Mouse (Mus musculus): ENCODE data around the gene Jpt2. TPM values are rescaled to one million over a fixed set of nuclear protein-coding genes. Genes with fewer than 3 reads are reported as not detected.

Gene Jpt2
- total and polyA plus RNA-seq, 3 experiments: 35.5 to 40.9 TPM; not detected in 1

DNA sequence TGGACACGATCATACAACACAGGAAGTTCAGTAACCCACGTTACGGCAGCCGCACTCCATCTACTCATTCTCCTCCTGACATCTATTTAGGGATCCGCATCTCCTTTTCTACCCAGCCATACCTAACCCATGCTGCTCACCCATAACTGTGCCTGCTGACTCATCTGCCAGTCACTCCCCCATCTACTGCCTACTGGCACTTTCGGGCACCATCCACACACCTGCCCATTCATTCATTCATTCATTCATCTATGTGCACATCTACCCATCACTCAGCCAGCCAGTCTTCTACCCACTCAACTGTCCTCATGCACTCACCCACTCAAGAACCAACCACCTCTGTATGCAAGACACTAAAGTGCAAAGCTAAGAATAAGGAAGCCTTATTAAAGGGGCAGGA, 26.7 kb upstream of the Jpt2 start:
- H3K27ac ChIP-seq (ENCODE audit: control insufficient read depth, low read depth, low read length): no peak overlapping the region
- TF ChIP-seq CHD1 (IDR thresholded peaks at IDR 0.05; ENCODE audit: low read depth, low read length) (no peak), NELFE (IDR thresholded peaks at IDR 0.05; ENCODE audit: low read depth, low read length) (no peak), EP300 (IDR thresholded peaks at IDR 0.05; ENCODE audit: low read depth in 1 of 2, low read length in 2 of 2) (no peak), ETS1 (IDR thresholded peaks at IDR 0.05; ENCODE audit: low read depth, low read length) (no peak)
- H3K4me1 ChIP-seq (ENCODE audit: control insufficient read depth in 1 of 2, insufficient read depth in 2 of 2, low read length in 2 of 2): no peaks in the 10 kb centered on the region
- H3K9ac ChIP-seq (ENCODE audit: control insufficient read depth, low read depth, low read length, poor library complexity, severe bottlenecking): no peak overlapping the region
- no peak overlapping the region for H3K4me3 ChIP-seq (ENCODE audit: control insufficient read depth in 1 of 2, insufficient read depth in 1 of 2, low read depth in 2 of 2, low read length in 2 of 2)
- H3K9me3 ChIP-seq (replicated peaks; ENCODE audit: insufficient read depth, low read length): no peaks in the 10 kb centered on the region
- H3K79me2 ChIP-seq (ENCODE audit: control insufficient read depth, insufficient read depth, low read length, poor library complexity): no peaks in the 10 kb centered on the region
- H3K36me3 ChIP-seq (ENCODE audit: control insufficient read depth in 1 of 2, insufficient read depth in 2 of 2, low read length in 2 of 2): no peaks in the 10 kb centered on the region; a peak in 1 of 4 replicates
- H3K27me3 ChIP-seq (ENCODE audit: control insufficient read depth in 1 of 2, insufficient read depth in 2 of 2, low read length in 2 of 2): no peaks in the 10 kb centered on the region
- no peak for DNase-seq (ENCODE audit: low read depth, low spot score)

- peaks cover 2 to 11% of the 10 kb centered on the region in 2 experiments; a peak in 3 of 4 replicates for H3K4me1 ChIP-seq (ENCODE audit: control insufficient read depth in 1 of 2, insufficient read depth in 2 of 2, low read length in 2 of 2)
- no peaks in the 10 kb centered on the region for H3K27me3 ChIP-seq (ENCODE audit: control insufficient read depth in 1 of 2, insufficient read depth in 2 of 2, low read length in 2 of 2)
- peak overlapping the region; percentile 74 for H3K4me3 ChIP-seq (ENCODE audit: control insufficient read depth in 1 of 2, insufficient read depth in 1 of 2, low read depth in 2 of 2, low read length in 2 of 2)
- H3K9ac ChIP-seq (ENCODE audit: control insufficient read depth, low read depth, low read length, poor library complexity, severe bottlenecking): peak overlapping the region; percentile 75
- peak; percentile 38 for DNase-seq (ENCODE audit: low read depth, low spot score)
- peaks cover 0 to 11% of the 10 kb centered on the region in 2 experiments; a peak in 2 of 4 replicates for H3K36me3 ChIP-seq (ENCODE audit: control insufficient read depth in 1 of 2, insufficient read depth in 2 of 2, low read length in 2 of 2)
- no peaks in the 10 kb centered on the region for H3K9me3 ChIP-seq (replicated peaks; ENCODE audit: insufficient read depth, low read length)
- TF ChIP-seq SIN3A (IDR thresholded peaks at IDR 0.05; ENCODE audit: low read length) (peak; percentile 63), HCFC1 (IDR thresholded peaks at IDR 0.05; ENCODE audit: low read depth, low read length) (peak; percentile 39; the same call in 1 of the 2 replicates), POLR2AphosphoS2 (IDR thresholded peaks at IDR 0.05; ENCODE audit: low read length) (peak; percentile 39; the same call in 1 of the 2 replicates), TCF12 (IDR thresholded peaks at IDR 0.05; ENCODE audit: low read depth, low read length) (no peak), POLR2A (IDR thresholded peaks at IDR 0.05; ENCODE audit: control insufficient read depth in 1 of 2, insufficient read depth in 1 of 2, low read depth in 1 of 2, low read length in 2 of 2, poor library complexity in 1 of 2) (peak in 1 of 2 experiments; percentile 54; a peak in 1 of 4 replicates), CHD1 (IDR thresholded peaks at IDR 0.05; ENCODE audit: low read depth, low read length) (no peak), ZNF384 (IDR thresholded peaks at IDR 0.05; ENCODE audit: low read depth, low read length) (no peak), MAFK (IDR thresholded peaks at IDR 0.05; ENCODE audit: borderline replicate concordance, low read depth, low read length) (no peak), RCOR1 (IDR thresholded peaks at IDR 0.05; ENCODE audit: low read depth, low read length) (no peak), NELFE (IDR thresholded peaks at IDR 0.05; ENCODE audit: low read depth, low read length) (peak; percentile 59), CTCF (IDR thresholded peaks at IDR 0.05 in 2 of 3, conservative IDR thresholded peaks at IDR 0.05 in 1 of 3; ENCODE audit: control insufficient read depth in 1 of 3, insufficient read depth in 1 of 3, low read depth in 2 of 3, low read length in 3 of 3, poor library complexity in 1 of 3, severe bottlenecking in 1 of 3) (peak in 1 of 3 experiments; percentile 8; a peak in 1 of 6 replicates), TAL1 (IDR thresholded peaks at IDR 0.05; ENCODE audit: low read length) (no peak), RAD21 (IDR thresholded peaks at IDR 0.05; ENCODE audit: low read depth, low read length) (no peak), GATA1 (IDR thresholded peaks at IDR 0.05; ENCODE audit: low read depth, low read length) (0 out of 2 replicates have a peak, but pooled peaks have one; percentile 19), MAX (IDR thresholded peaks at IDR 0.05; ENCODE audit: low read length) (no peak), MXI1 (IDR thresholded peaks at IDR 0.05; ENCODE audit: low read depth, low read length) (peak; percentile 4; the same call in 1 of the 2 replicates), E2F4 (IDR thresholded peaks at IDR 0.05; ENCODE audit: borderline replicate concordance, low read depth, low read length) (0 out of 2 replicates have a peak, but pooled peaks have one; percentile 5)
- H3K27ac ChIP-seq (ENCODE audit: control insufficient read depth, low read depth, low read length): peak overlapping the region; percentile 81
- peaks cover 17% of the 10 kb centered on the region for H3K79me2 ChIP-seq (ENCODE audit: control insufficient read depth, insufficient read depth, low read length, poor library complexity)
Observed at GRCm38 (mm10) chr17:24960852-24961715, 595 bp upstream of the Jpt2 start.
